Comparison of ENCODE assay signal across 8 mouse cellular contexts in genomic region chr9:83368234-83368633, GRCm38 (mm10).
DNase-seq lines count a peak whose midpoint lies in the region; ATAC-seq and TF ChIP-seq lines count a peak whose summit lies in the region.

No protein-coding gene starts in this region.

- no peak overlapping the region for H3K9ac ChIP-seq in heart, postnatal 0 days (replicated peaks; ENCODE audit: low read depth, low read length)
- H3K9ac ChIP-seq in intestine, embryonic 15.5 days = no peak overlapping the region

- peak; percentile 50 for TF ChIP-seq CTCF in heart, postnatal 0 days (IDR thresholded peaks at IDR 0.05; ENCODE audit: low read depth)

- TF ChIP-seq EP300 in heart, postnatal 0 days (IDR thresholded peaks at IDR 0.05; ENCODE audit: low read depth) = no peak

- no peak overlapping the region for H3K4me3 ChIP-seq in heart, postnatal 0 days (ENCODE audit: low read depth, low read length)
- no peak overlapping the region for H3K4me3 ChIP-seq in intestine, embryonic 15.5 days (replicated peaks)

- no peaks in the 10 kb centered on the region for H3K36me3 ChIP-seq in heart, postnatal 0 days (replicated peaks; ENCODE audit: control insufficient read depth, insufficient read depth, low read length)
- no peaks in the 10 kb centered on the region for H3K36me3 ChIP-seq in intestine, embryonic 15.5 days

- no peak for ATAC-seq in heart, postnatal 0 days (ENCODE audit: insufficient read depth, low read depth)
- ATAC-seq in intestine, embryonic 15.5 days = no peak

- H3K9me3 ChIP-seq in heart, postnatal 0 days (replicated peaks; ENCODE audit: control insufficient read depth, low read length) = no peaks in the 10 kb centered on the region
- H3K9me3 ChIP-seq in intestine, embryonic 15.5 days = no peaks in the 10 kb centered on the region

- H3K27me3 ChIP-seq in heart, postnatal 0 days (ENCODE audit: control insufficient read depth, insufficient read depth, low read length) = no peaks in the 10 kb centered on the region
- no peaks in the 10 kb centered on the region for H3K27me3 ChIP-seq in intestine, embryonic 15.5 days (replicated peaks)

- no peak overlapping the region for H3K4me2 ChIP-seq in heart, postnatal 0 days (ENCODE audit: low read depth, low read length)
- no peak overlapping the region for H3K4me2 ChIP-seq in intestine, embryonic 15.5 days (replicated peaks)

- no peak overlapping the region for H3K27ac ChIP-seq in heart, postnatal 0 days (ENCODE audit: low read depth)
- H3K27ac ChIP-seq in intestine, embryonic 15.5 days = no peak overlapping the region

- no peak for DNase-seq in heart, postnatal 0 days (ENCODE audit: low spot score)
- DNase-seq in heart, adult 11 months = no peak
- peak; percentile 28 for DNase-seq in urinary bladder, postnatal 14 days (ENCODE audit: low spot score)
- no peak for DNase-seq in urinary bladder, postnatal 10 days (ENCODE audit: low spot score)
- peak; percentile 69 for DNase-seq in induced T-regulatory cell, adult 2 months (ENCODE audit: low read depth)
- DNase-seq in retina, postnatal 1 day = peak; percentile 49
- DNase-seq in layer of hippocampus, adult 9-11 months = no peak

- H3K4me1 ChIP-seq in heart, postnatal 0 days (ENCODE audit: control insufficient read depth, insufficient read depth) = no peaks in the 10 kb centered on the region
- no peaks in the 10 kb centered on the region for H3K4me1 ChIP-seq in intestine, embryonic 15.5 days (replicated peaks)

- 82% methylated on average over 1 of the region's 1 CpGs for WGBS in heart, postnatal 0 days
- WGBS in intestine, embryonic 15.5 days = 95% methylated on average over 1 of the region's 1 CpGs

Comparison
In these comparisons a context has a peak if more than half of its experiments do, and no peak if none do; other contexts are left out.
1. DNase-seq: peak in urinary bladder, postnatal 14 days (single experiment), induced T-regulatory cell, adult 2 months (single experiment) and retina, postnatal 1 day (single experiment); none in heart, postnatal 0 days (single experiment), heart, adult 11 months (single experiment), urinary bladder, postnatal 10 days (single experiment) and layer of hippocampus, adult 9-11 months (single experiment).